Mouse (Mus musculus): ENCODE data around the gene Cfap97d2. TPM values are rescaled to one million over a fixed set of nuclear protein-coding genes. Genes with fewer than 3 reads are reported as not detected.
"Not testable (repeated sequence)": the region's sequence is repeated elsewhere in the genome, so short reads cannot be mapped to it uniquely, and the experiment has no call there.

The Cfap97d2 gene
- total RNA-seq, 2 experiments from 2014 or later, result not detected

- ATAC-seq (ENCODE audit: poor library complexity, severe bottlenecking), result no peak
Observed at GRCm38 (mm10) chr8:13740323-13740770, 34.7 kb downstream of the Cfap97d2 start.

- ATAC-seq (ENCODE audit: poor library complexity, severe bottlenecking), result peak; percentile 30; the same call in 1 of the 2 replicates
Observed at GRCm38 (mm10) chr8:13740817-13741613, 35.3 kb downstream of the Cfap97d2 start.

DNA sequence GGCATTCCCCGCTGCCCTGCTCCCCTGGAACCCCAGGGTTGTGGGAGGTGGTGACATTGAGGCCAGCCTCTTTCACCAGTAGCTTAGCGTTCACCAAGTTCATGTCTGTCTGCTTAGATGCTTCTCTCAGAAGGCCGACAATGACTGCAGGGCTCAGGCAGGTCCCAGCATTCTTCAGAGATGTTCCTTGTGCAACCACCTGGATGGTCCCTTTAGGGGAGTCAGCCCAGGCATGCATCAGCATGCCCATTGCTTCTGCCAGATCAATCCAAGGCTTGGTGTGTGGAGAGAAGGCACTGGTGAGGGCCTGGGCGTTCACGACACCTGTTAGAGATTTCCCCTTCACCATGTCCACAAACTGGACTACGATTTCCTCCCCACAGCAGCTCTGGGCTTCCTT is 40.5 kb downstream of the Cfap97d2 start:
- ATAC-seq (ENCODE audit: poor library complexity, severe bottlenecking), result not testable (repeated sequence)

GRCm38 (mm10) chr8:13747626-13748025 is 41.9 kb downstream of the Cfap97d2 start:
- no peak for ATAC-seq (ENCODE audit: poor library complexity, severe bottlenecking)

DNA sequence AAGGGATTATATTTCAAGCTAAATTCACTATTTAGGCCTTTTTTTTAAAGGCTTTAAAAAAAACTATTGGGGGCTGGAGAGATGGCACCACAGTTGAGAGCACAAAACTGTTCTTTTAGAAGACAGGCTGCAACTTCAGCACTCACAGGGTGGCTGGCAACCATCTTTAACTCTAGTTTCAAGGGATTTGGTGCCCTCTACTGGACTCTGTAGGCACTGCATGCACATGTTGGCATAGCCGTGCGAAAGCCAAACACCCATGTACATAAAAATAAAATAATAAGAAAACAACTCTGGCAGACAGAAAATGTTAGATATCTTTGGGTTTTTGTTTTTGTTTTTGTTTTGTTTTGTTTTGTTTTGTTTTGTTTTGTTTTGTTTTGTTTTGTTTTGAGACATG is 48.0 kb downstream of the Cfap97d2 start:
- peak; percentile 57 for ATAC-seq (ENCODE audit: poor library complexity, severe bottlenecking)

DNA sequence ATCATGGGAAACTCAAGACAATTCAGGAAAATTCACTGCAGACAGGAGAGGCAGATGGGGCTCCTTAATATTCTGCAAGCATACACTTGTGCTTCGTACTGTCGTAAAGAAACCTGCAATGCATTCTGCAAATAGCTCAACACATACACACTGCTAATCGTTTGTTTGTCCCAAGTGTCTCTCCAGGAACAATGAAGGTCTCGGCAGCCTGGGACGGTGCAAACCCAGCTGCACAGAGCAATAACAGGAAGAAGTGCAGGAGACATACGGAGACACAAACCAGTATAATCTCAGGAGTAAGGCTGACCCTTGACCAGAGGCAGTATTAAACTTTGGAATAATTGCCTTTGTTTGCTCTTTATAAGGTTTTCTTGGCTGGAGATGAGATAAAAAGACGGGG is 50.8 kb downstream of the Cfap97d2 start:
- no peak for ATAC-seq (ENCODE audit: poor library complexity, severe bottlenecking)

DNA sequence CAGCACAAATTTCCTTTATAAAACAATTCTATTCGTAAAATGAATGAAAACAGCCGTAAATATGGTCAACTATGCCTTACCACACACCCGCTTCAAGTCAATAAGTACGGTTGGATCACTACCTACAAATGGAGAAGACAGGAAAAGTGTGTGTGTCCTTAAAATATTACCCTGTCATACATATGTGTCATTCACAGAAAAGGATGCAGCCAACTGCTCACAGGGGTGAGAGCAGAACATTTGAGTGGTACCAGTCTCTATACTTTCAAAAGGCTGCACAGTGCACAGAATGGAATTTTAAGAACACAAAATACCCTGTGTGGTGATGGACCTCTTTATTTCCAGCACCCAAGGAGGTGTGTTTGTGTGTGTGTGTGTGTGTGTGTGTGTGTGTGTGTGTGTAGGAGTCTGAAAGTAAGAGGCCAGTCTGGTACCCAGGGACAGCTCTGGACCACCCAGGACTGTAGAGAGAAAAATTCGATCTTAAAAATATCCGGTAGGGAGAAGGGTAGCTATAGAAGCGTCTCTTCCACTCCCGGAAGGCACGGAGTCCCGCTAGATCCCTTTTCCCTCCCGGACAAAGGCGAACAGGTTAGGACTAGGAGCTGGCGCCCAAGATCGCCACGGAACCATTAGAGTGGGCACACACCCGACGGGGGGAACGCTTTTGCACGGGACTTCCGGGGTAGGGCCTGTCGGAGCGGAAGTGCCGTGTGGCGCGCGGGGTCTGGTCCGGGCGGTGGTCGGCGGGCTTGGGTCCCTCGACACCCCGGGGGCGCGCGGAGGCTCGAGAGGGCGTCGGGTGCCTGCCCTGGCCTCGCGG is 51.5 kb downstream of the Cfap97d2 start, which contains the start of gene Cdc16:
TSS of gene Cdc16 (plus strand) at position 695 of the 823 bp plus-strand sequence.
- peak; percentile 95 for ATAC-seq (ENCODE audit: poor library complexity, severe bottlenecking)

GRCm38 (mm10) chr8:13757805-13758727 is 52.4 kb downstream of the Cfap97d2 start:
- ATAC-seq (ENCODE audit: poor library complexity, severe bottlenecking), result peak; percentile 68

DNA sequence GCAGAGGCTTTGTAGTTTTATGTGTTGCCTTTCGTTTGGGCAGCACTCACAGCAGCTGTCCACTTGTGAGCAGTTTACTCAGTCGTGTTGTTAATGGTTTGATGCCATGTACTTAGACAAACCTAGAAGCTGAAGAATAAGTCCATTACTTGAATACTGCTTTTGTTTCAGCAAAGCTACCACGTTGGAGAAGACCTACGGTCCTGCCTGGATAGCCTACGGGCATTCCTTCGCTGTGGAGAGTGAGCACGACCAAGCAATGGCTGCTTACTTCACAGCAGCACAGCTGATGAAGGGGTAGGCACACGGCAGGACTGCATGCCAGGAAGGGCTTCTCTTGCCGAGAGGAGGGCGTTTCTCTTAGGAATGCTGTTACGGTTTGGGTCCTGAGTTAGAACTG is 63.5 kb downstream of the Cfap97d2 start:
- ATAC-seq (ENCODE audit: poor library complexity, severe bottlenecking), result no peak

GRCm38 (mm10) chr8:13780536-13780935 is 74.8 kb downstream of the Cfap97d2 start:
- ATAC-seq (ENCODE audit: poor library complexity, severe bottlenecking), result no peak

- ATAC-seq (ENCODE audit: poor library complexity, severe bottlenecking), result peak; percentile 93
Observed at GRCm38 (mm10) chr8:13785250-13785763, 79.6 kb downstream of the Cfap97d2 start, which contains the start of gene Upf3a. Gene Upf3a, plus strand, starts transcription at chr8:13785615.

- peak; percentile 81 for ATAC-seq (ENCODE audit: poor library complexity, severe bottlenecking)
Observed at GRCm38 (mm10) chr8:13785764-13786299, 80.1 kb downstream of the Cfap97d2 start.

GRCm38 (mm10) chr8:13789606-13790005 is 83.9 kb downstream of the Cfap97d2 start:
- no peak for ATAC-seq (ENCODE audit: poor library complexity, severe bottlenecking)

Other genes starting within 250 kb of the Cfap97d2 start
- 0.43 and 0.56 TPM in 2 replicates for gene Gas6, start 211.4 kb upstream of the Cfap97d2 start, total RNA-seq (2015)
- 0.77 and 1.6 TPM in 2 replicates for gene Gas6, start 211.4 kb upstream of the Cfap97d2 start, total RNA-seq (2017)
- not detected in 2 replicates for gene 1700029H14Rik, start 143.4 kb upstream of the Cfap97d2 start, total RNA-seq (2015)
- not detected in 2 replicates for gene 1700029H14Rik, start 143.4 kb upstream of the Cfap97d2 start, total RNA-seq (2017)
- gene Rasa3, start 28.3 kb upstream of the Cfap97d2 start, total RNA-seq (2015), result 72.8 and 75.0 TPM in 2 replicates
- 159 and 164 TPM in 2 replicates for gene Rasa3, start 28.3 kb upstream of the Cfap97d2 start, total RNA-seq (2017)
- 55.3 and 56.4 TPM in 2 replicates for gene Cdc16, start 51.8 kb downstream of the Cfap97d2 start, total RNA-seq (2015)
- 33.3 and 37.8 TPM in 2 replicates for gene Cdc16, start 51.8 kb downstream of the Cfap97d2 start, total RNA-seq (2017)
- 16.8 and 21.0 TPM in 2 replicates for gene Upf3a, start 79.7 kb downstream of the Cfap97d2 start, total RNA-seq (2015)
- 32.2 and 36.6 TPM in 2 replicates for gene Upf3a, start 79.7 kb downstream of the Cfap97d2 start, total RNA-seq (2017)
- not detected in 2 replicates for gene AF366264, start 132.5 kb downstream of the Cfap97d2 start, total RNA-seq (2015)
- gene AF366264, start 132.5 kb downstream of the Cfap97d2 start, total RNA-seq (2017), result not detected in 2 replicates
- 10.5 and 10.8 TPM in 2 replicates for gene Champ1, start 163.8 kb downstream of the Cfap97d2 start, total RNA-seq (2015)
- 13.3 and 13.4 TPM in 2 replicates for gene Champ1, start 163.8 kb downstream of the Cfap97d2 start, total RNA-seq (2017)
- 3.9 and 7.4 TPM in 2 replicates for gene Coprs, start 184.4 kb downstream of the Cfap97d2 start, total RNA-seq (2015)
- 2.8 and 2.9 TPM in 2 replicates for gene Coprs, start 184.4 kb downstream of the Cfap97d2 start, total RNA-seq (2017)

Data from megakaryocyte, adult 5-6 weeks (primary cell).